Mouse (Mus musculus) kidney, postnatal 14 days (tissue): ENCODE measurements around the gene Cux1.
A peak's percentile ranks its signal among the peaks of the same experiment; 100 is the strongest.

Experiments
- DNase-seq: peaks from one replicate; pipeline ENCODE4 v3.0.0; 2022; ENCODE audit warnings: mixed read lengths

The Cux1 gene

DNA sequence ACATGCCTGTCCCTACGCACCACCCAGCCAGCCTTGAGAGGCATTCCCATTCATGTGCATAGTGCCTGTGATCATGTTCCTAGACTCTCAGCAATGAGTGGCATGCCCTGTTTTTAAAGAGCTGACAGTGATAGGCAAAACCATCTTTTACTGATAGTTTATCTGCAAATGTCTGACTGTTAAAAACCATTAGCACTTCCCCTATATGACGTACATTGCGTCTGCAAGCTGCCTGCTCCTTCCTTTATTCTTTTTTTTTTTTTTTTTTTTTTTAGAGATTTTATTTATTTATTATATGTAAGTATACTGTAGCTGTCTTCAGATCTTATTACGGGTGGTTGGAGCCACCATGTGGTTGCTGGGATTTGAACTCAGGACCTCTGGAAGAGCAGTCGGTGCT, 205.3 kb downstream of the Cux1 start:
- no peak for DNase-seq

- no peak for DNase-seq
These were observed 210.1 kb downstream of the Cux1 start for GRCm38 (mm10) chr5:136357227-136357626.

DNA sequence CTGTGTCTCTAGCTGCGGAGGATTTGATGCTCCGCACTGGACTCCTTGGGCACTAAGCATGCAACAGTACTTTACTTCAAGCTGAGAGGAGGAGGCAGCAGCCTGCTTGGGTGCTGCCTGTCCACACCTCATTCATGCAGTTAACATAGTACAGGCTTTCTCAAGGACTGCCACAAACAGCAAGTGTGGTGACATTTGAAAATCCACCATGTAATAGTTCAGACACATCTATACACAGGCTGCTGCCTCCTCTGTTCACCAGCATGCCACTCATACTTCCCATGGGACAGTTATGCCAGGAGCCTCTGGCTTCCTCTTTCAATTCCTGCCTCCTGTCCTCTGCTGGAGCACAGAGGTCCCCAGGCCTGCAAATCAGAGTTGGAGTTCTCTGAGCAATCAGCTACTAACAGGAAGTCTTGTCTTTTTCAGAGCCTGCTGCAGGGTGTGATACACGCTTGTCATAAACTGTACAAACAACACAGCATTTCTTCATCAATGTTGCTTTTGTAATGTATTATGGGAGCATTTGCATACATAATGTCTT, 211.6 kb downstream of the Cux1 start:
- no peak for DNase-seq

DNA sequence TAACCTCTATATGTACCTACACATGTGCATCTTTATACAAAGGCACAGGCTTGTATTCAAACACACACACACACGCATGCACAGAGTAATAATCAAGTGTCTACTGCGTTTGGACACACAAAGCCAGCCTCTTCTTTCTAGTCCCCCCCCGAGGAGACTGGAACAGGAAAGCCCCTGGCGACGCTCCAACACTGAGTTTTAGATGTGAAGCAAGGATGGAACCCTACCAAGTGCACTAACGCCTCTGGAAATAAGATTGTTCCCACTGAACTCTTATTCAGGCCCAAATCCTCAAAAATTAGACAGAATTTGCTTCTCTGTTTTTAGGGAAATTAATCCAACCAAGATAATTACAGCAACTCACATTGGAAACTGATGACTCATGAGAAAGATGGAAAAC, 212.6 kb downstream of the Cux1 start:
- peak; percentile 36 for DNase-seq

DNA sequence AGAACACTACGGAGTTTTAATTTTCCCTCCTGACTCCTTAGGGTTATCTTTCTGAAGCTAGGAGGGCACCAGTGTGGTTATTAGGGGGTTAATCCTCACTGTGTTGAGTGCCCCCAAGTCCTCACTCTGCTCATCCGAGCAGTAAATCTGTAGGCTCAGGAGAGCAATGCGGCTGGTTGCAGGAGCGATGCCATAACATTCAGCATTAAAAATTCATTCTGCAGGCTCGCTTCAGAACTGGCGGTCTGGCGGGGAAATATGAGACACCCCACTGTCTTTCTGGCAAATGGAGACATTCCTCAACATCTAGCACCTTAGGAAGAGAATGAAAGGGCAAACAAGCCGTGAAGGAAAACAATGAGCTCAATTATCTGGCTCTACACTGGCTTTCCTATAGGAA, 214.2 kb downstream of the Cux1 start:
- DNase-seq, result no peak

GRCm38 (mm10) chr5:136343156-136343890, 224.0 kb downstream of the Cux1 start:
- peak; percentile 45 for DNase-seq

DNA sequence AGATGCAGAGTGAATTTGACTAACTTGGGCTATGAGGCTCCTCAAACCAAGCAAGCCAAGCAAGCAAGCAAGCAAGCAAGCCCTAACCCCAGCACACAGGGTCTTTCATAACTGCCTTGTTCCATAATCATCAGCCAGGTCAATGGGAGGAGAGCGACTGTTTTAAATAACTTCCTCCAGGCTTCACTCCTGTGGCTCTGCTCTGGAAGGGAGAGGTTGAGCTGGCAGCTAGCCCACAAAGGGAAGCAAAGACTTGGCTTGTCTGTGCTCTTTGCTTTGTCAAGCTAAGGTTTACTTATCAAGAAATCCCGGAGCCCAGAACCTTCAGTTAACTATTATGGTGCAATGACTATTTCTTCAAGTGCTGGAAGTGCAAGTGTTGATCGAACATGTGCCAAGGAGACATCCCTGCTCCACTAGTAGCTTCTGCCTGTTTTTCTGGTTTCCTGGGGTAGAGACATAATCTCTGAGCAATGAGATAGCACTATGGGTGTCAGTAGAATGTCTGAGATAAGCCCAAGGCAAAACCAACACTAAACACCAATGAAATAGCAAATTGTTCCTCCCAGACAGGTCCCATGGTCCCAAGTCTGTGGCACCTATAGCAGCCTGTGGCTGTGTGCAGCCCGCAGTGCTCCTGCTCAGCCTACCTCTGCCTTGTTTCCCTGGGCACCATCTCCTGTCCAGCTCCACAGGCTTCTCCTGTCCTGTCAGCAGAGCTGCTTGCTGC, 230.3 kb downstream of the Cux1 start:
- DNase-seq, result peak; percentile 32

DNA sequence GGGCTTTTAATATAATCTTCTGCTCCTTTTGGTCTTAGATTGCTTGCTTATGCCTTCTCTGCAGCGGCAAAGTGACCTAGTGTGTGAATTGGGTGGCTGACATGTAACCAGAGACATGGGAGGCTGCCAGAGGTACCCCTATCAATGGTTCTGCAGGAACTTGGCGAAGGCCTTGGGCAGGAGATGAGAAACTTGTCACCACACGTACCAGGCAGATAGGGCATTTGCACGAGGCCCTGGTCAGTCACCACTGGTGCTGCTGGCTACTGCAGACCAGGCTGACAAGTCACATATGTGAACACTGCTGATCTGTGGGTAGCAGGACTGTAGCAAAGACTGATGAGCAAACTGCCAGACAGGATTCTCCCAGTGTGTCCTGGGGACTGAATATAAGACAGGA, 231.6 kb downstream of the Cux1 start:
- no peak for DNase-seq

DNA sequence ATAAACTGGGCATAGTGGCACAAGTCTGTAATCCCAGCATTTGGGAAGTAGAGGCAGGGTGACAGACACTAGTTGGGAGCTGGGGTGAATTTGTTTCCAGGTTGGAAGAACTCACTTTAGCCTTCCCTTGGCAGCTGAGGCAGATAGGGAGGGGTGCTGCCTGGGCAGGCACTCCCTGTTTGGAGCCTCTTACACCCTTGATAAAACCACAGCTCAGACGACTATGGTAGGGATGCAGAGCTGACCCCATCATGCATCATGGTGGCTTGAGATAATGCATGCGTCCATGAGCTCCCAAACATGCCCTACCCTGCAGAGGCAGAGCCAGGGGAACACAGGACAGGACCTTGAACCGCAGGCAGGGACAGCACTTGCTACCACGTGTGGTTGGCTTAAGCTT, 232.5 kb downstream of the Cux1 start:
- DNase-seq, result no peak

DNA sequence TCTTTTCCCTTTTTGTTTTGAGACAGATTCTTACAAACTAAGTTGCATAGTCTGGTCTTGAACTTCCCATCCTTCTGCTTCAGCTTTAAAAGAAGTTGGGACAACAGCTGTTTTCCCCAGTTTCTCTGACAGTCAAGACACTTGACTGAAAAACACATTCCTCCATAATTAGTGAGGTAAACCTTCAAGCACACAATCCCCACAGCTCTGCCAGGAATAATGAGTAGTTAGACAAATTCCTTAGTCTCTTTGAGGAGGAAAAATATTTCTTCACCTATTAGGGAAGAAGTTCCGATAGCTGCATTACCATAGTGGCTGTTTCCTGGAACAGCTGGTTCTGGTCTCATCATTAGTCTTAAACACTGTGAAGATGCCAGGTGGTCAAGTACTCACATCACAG, 233.2 kb downstream of the Cux1 start:
- no peak for DNase-seq

DNA sequence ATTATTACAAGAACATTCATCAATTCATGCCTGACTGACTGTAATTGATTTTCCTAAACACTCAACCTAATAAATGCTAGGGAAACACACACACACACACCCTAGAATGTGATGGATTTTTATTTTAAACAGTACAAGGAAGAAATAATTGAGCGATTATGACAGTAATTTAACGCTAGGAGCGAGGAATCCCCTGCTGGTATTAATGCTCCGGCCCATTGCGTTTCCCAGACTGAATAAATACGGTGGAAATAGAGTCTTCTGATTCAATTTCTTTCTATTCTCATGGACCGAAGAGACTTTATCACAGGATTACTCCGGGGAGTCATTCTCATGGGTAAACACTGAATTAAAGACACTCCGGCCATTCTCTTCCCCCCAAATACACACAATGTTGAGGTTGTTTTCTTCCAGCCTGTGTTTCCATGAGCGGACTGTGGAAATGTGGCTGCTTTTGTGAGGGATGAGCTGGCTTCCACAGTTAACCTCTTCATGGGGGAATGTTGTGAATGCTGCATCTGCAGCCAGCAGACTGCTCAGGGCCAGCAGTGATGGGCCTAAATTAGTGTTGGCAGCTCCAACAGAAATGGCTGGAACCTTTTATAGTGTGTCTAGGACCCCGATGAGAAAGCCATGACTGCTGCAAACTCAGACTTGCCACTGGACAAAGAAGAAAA, 234.4 kb downstream of the Cux1 start:
- DNase-seq, result no peak

DNA sequence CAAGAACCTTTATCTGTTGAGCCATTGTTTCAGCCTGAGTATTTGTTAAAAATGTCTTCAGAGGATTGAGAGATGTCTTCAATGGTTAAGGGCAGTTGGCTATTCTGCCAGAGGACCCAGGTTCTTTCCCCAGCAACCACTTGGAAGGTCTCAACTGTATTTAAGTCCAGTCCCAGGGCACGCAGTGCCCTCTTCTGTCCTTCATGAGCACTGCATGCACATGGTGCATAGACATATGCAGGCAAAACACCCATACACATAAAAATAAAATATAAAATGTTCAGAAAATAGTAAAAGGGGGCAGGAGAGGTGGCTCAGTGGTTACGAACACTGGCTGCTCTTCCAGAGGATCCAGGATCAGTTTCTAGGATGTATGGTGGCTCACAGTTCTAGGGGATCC, 239.6 kb downstream of the Cux1 start:
- DNase-seq, result no peak

DNA sequence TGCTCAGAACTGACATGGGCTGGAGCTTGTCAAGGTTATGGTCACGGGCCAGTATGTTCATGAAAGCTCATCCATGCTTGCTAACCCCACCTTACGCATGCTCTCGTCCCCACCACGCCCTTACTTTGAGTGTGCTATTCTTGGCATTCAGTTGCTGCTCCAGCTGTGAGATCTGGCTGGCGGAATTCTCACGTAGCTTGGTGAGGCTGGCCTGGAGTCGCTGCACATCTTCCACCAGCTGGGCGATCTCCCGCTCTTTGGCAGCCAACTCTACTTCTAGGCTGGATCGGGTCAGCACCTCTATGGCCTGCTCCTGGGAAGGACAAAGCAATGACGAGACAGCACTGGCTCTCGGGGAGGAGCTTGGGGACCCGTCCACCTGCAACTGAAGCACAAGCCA, 240.7 kb downstream of the Cux1 start:
- DNase-seq, result no peak

- no peak for DNase-seq
These were observed 242.8 kb downstream of the Cux1 start for GRCm38 (mm10) chr5:136324506-136324905.

DNA sequence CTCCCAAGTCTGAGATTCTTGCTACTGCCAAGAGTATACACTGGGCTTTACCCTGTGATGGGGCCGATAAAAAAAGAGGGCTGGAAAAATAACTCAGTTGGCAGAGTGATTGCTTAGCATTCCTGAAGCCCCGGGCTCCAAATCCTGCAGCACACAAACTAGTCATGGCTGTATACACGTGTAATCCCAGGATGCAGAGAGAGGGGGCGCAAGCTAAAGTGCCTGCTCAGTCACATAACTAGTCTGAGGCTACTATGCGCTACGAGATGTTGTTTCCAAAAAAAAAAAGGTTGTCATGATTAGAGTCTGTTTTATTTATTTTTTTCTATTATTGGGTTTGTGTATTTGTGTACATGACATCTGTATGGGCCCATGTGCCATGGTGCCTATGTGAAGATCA, 245.9 kb downstream of the Cux1 start:
- DNase-seq, result peak; percentile 28

DNA sequence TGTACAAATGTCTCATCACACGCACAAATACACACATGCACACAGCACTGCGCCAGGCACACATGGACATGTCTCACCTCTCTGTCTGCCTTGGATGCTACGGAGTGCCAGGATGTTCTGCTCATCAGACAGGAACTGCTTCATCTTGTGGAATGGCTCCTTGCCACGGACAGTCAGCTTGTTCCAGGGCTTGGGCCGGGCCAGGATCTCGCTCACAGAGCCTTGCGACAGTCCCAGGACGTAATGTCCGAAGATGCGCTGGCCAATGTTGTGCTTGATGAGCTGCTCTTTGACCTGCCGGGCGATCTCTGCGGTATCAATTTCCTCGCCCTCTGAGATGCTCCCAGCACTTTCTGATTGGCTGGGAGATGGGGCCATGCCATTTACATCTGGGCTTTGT, 254.7 kb downstream of the Cux1 start:
- DNase-seq, result peak; percentile 16

GRCm38 (mm10) chr5:136312166-136312565, 255.1 kb downstream of the Cux1 start:
- peak; percentile 76 for DNase-seq

DNA sequence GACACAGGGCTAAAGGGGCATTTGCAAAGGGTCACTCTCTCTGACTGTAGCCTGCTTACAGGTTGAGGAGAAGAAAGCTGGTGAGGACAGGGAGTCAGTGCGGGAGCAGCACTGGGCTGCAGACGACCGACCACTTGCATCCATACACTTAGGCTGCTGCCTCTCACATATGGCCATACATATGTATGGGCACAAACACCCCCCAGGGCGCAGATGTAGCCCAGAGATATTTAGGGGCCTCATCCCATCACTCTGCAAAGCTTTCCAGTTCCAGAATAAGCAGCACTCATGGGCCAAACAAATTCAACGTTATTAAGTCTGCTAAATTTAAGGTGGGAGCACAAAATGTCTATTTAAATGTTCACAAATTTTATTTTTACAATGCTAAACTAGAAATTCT, 261.0 kb downstream of the Cux1 start:
- DNase-seq, result no peak

- peak; percentile 52 for DNase-seq
These were observed 263.8 kb downstream of the Cux1 start for GRCm38 (mm10) chr5:136303409-136303983.

- DNase-seq, result no peak
These were observed 266.4 kb downstream of the Cux1 start for GRCm38 (mm10) chr5:136300880-136301279.

DNA sequence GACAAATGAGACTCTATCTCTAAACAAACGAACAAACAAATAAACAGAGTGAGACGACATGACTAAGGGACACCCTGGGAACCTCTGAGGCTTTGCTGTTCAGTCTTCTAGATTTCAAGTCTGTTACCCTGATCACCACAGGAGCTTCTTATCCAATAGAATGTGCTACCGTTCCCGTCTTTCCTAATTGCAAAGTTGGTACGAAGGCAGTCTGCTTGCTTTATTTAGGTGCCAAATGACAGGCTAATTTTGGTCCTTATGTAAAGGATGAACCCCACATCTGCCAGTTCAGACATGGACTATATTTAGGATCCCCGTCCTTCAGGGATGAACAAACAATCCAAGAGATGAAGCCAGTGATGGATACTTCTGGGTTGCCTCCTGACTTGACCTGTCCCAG, 269.6 kb downstream of the Cux1 start:
- no peak for DNase-seq

- DNase-seq, result no peak
These were observed 270.4 kb downstream of the Cux1 start for GRCm38 (mm10) chr5:136296911-136297310.

- peak; percentile 21 for DNase-seq
These were observed 274.3 kb downstream of the Cux1 start for GRCm38 (mm10) chr5:136292971-136293418.
